Mouse (Mus musculus): Measurements from ENCODE around the gene Stxbp3. TPM values are rescaled to one million over a fixed set of nuclear protein-coding genes. Genes with fewer than 3 reads are reported as not detected.

Gene Stxbp3
- total and polyA plus RNA-seq, 2 experiments from 2014 or later, result 7.6 to 13.4 TPM

DNA sequence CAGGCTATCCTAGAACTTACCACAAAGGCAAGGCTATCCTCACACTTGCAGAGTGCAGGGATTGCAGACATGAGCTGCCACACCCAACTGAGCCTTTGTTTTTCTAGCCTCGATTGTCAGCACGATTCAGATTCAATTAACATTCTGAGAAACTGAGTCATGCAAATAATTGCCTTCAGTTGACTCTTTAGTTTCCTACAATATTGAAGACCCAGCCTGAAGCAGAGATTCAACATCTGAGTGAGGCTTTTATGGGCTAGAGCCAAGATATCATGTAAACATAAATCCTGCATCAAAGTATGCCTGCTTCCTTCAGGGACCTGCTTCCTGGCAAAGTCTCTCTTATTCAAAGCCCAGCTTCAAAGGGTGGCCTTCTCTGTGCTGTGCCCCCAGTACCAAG is 76.6 kb downstream of the Stxbp3 start:
- Histone ChIP-seq H3K9ac (replicated peaks; ENCODE audit: low read length) (no peak overlapping the region), H3K27ac (no peak overlapping the region), H3K27me3 (ENCODE audit: insufficient read depth, low read length) (no peaks in the 10 kb centered on the region), H3K36me3 (ENCODE audit: insufficient read depth, low read length) (no peaks in the 10 kb centered on the region), H3K4me1 (ENCODE audit: insufficient read depth, low read length) (no peaks in the 10 kb centered on the region), H3K4me3 (ENCODE audit: low read length) (no peak overlapping the region), H3K9me3 (ENCODE audit: low read length) (no peaks in the 10 kb centered on the region), H3K4me2 (ENCODE audit: low read depth, low read length) (no peak overlapping the region)
- DNase-seq (ENCODE audit: low spot score), result no peak
- WGBS, result 70% methylated on average over 2 of the region's 2 CpGs
- no peak for ATAC-seq
- no peak for TF ChIP-seq CTCF (IDR thresholded peaks at IDR 0.05; ENCODE audit: low read depth)

DNA sequence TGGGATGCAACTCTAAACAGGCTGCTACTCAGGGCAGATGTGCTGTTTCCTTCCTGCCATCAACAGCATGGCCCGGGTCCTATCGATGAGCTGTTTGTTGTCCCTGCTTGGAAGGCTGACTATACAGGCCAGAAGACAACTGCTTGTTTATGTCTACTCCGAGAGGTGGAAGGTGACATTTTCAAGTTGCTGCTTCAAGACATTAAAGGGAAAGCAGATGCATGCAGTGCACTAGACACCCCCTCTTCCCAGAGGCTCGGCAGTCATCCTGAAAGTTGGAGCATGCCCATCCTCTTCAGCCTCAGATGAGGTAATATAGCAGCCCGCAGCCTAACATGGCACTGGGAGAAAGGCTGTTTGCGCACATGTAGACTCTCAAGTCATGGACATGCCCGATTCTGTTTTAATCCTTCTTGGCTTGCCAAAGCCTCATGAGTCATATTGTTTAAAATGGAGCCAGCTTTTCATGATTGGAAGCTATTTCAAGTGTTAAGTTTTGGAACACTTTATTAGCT is 77.7 kb downstream of the Stxbp3 start:
- H3K4me1 ChIP-seq (ENCODE audit: insufficient read depth, low read length), result no peaks in the 10 kb centered on the region
- H3K27me3 ChIP-seq (ENCODE audit: insufficient read depth, low read length), result no peaks in the 10 kb centered on the region
- DNase-seq (ENCODE audit: low spot score) (no peak), ATAC-seq (no peak)
- no peak overlapping the region for H3K27ac ChIP-seq
- H3K4me2 ChIP-seq (ENCODE audit: low read depth, low read length), result no peak overlapping the region
- TF ChIP-seq CTCF (IDR thresholded peaks at IDR 0.05; ENCODE audit: low read depth), result no peak
- WGBS, result 86% methylated on average over 7 of the region's 7 CpGs
- no peaks in the 10 kb centered on the region for H3K36me3 ChIP-seq (ENCODE audit: insufficient read depth, low read length)
- no peak overlapping the region for H3K9ac ChIP-seq (replicated peaks; ENCODE audit: low read length)
- no peak overlapping the region for H3K4me3 ChIP-seq (ENCODE audit: low read length)
- no peaks in the 10 kb centered on the region for H3K9me3 ChIP-seq (ENCODE audit: low read length)

DNA sequence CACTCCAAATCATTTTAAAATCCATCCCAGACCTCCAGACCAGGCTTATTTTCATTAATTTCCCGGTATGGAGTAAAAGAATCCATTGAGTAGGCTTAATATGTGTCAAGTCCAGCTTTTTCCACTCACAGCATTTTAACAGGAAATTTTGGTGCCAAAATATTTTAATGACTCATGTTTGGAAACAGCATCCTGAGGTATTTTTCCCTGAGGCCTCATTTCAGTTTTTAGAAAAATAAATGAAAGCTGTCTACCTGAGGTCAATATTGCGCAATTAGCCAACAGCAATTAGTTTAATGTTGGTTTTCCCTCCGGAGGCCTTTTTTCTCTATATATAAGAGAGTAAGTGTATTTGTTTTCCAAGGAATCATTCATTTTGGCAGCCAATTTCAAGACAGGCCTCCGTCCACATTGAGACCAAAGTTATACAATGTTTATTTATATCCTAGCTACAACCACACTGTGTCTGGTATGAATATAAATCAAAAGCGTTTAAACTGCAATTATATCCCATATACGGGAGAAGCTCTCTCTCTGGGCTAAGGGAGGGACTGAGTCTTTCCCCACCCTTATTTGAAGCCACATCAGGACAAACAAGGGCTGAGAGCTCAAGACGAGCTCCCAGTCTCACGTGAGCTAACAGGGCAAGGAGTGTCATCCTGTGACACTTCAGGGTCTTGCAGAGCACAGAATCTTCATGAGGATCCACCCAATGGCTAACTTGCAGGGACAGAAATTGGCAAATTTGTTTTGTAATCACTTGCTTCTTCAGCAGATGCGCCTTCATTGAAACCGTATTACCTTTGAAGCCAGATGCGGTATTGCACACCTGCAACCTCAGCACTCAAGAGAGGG is 80.5 kb downstream of the Stxbp3 start:
- Histone ChIP-seq H3K9ac (replicated peaks; ENCODE audit: low read length) (no peak overlapping the region), H3K9me3 (ENCODE audit: low read length) (no peaks in the 10 kb centered on the region), H3K36me3 (ENCODE audit: insufficient read depth, low read length) (no peaks in the 10 kb centered on the region), H3K4me2 (ENCODE audit: low read depth, low read length) (no peak overlapping the region), H3K4me3 (ENCODE audit: low read length) (no peak overlapping the region), H3K4me1 (ENCODE audit: insufficient read depth, low read length) (no peaks in the 10 kb centered on the region), H3K27ac (no peak overlapping the region), H3K27me3 (ENCODE audit: insufficient read depth, low read length) (no peaks in the 10 kb centered on the region)
- WGBS, result 81% methylated on average over 11 of the region's 11 CpGs
- TF ChIP-seq CTCF (IDR thresholded peaks at IDR 0.05; ENCODE audit: low read depth), result no peak
- DNase-seq (ENCODE audit: low spot score) (no peak), ATAC-seq (no peak)

DNA sequence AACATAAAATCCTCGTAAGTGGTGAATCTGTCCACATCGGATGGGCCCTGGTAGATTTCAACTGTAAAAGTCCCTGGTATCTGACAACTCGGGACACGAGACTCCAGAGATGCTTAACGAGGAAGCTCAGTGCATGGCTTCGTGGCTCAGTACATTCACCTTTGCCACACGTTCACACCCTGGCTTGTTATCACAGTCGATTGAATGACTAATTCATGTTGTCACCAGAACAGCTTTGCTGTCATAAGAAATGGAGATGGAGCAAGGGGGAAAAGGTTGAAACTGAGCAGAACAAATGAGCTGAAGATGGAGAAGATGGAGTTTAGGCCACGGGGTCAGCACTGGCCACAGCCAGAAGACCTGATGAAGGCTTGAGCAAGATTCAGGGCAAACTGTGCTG is 82.8 kb downstream of the Stxbp3 start:
- Histone ChIP-seq H3K9ac (replicated peaks; ENCODE audit: low read length) (no peak overlapping the region), H3K4me3 (ENCODE audit: low read length) (no peak overlapping the region), H3K4me2 (ENCODE audit: low read depth, low read length) (no peak overlapping the region), H3K27ac (no peak overlapping the region), H3K9me3 (ENCODE audit: low read length) (no peaks in the 10 kb centered on the region), H3K4me1 (ENCODE audit: insufficient read depth, low read length) (no peaks in the 10 kb centered on the region), H3K27me3 (ENCODE audit: insufficient read depth, low read length) (no peaks in the 10 kb centered on the region), H3K36me3 (ENCODE audit: insufficient read depth, low read length) (no peaks in the 10 kb centered on the region)
- TF ChIP-seq CTCF (IDR thresholded peaks at IDR 0.05; ENCODE audit: low read depth), result no peak
- WGBS, result 79% methylated on average over 9 of the region's 9 CpGs
- DNase-seq (ENCODE audit: low spot score), result no peak
- no peak for ATAC-seq

DNA sequence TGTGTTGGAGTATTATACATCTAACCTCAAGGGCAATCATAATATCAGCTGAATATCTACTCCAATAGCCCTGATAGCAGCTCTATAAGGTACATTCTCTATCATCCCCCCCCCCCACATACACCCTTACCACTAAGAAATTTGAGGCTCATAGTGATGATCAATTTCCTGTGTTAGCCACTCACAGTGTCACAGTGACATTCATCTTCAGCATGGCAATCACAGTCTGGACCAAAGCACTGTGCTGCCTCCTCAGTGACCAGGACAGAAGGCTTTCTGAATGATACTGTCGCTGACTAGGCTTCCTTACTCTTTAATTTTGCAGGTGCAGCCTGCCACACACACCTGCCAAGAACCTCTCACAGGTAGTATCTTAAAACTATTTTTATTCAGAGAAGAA is 84.2 kb downstream of the Stxbp3 start:
- Histone ChIP-seq H3K9me3 (ENCODE audit: low read length) (no peaks in the 10 kb centered on the region), H3K4me3 (ENCODE audit: low read length) (no peak overlapping the region)
- WGBS, result 86% methylated on average over 1 of the region's 1 CpGs

DNA sequence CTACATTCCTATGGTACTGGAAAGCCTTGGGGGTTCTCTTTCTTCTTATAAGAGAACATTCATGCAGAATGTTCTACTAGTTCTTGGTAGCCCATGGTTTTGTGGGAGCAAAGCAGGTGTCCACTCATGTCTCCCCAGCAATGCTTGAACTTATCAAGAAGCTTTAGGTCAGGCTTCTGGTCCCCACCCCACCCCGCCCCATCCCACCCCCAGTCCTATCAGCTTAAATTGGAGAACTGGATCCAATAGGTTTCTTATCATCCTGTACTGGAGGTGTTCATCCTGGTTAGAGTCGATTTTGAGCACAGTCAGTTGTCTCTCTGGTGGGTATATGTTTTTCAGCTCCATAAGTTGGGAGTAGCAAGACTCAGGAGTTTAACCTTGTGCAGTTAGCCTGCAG is 84.8 kb downstream of the Stxbp3 start:
- Histone ChIP-seq H3K4me3 (ENCODE audit: low read length) (no peak overlapping the region), H3K27me3 (ENCODE audit: insufficient read depth, low read length) (no peaks in the 10 kb centered on the region), H3K9ac (replicated peaks; ENCODE audit: low read length) (no peak overlapping the region), H3K27ac (no peak overlapping the region), H3K4me2 (ENCODE audit: low read depth, low read length) (no peak overlapping the region), H3K4me1 (ENCODE audit: insufficient read depth, low read length) (no peaks in the 10 kb centered on the region), H3K36me3 (ENCODE audit: insufficient read depth, low read length) (no peaks in the 10 kb centered on the region), H3K9me3 (ENCODE audit: low read length) (no peaks in the 10 kb centered on the region)
- 88% methylated on average over 2 of the region's 2 CpGs for WGBS
- ATAC-seq (no peak), DNase-seq (ENCODE audit: low spot score) (no peak)
- TF ChIP-seq CTCF (IDR thresholded peaks at IDR 0.05; ENCODE audit: low read depth), result no peak

More for the DNA sequence above, 84.2 kb downstream of the Stxbp3 start:
- Histone ChIP-seq H3K4me1 (ENCODE audit: insufficient read depth, low read length) (no peaks in the 10 kb centered on the region), H3K9ac (replicated peaks; ENCODE audit: low read length) (no peak overlapping the region), H3K36me3 (ENCODE audit: insufficient read depth, low read length) (no peaks in the 10 kb centered on the region), H3K27me3 (ENCODE audit: insufficient read depth, low read length) (no peaks in the 10 kb centered on the region), H3K27ac (no peak overlapping the region), H3K4me2 (ENCODE audit: low read depth, low read length) (no peak overlapping the region)
- TF ChIP-seq CTCF (IDR thresholded peaks at IDR 0.05; ENCODE audit: low read depth), result no peak
- ATAC-seq, result no peak
- no peak for DNase-seq (ENCODE audit: low spot score)

DNA sequence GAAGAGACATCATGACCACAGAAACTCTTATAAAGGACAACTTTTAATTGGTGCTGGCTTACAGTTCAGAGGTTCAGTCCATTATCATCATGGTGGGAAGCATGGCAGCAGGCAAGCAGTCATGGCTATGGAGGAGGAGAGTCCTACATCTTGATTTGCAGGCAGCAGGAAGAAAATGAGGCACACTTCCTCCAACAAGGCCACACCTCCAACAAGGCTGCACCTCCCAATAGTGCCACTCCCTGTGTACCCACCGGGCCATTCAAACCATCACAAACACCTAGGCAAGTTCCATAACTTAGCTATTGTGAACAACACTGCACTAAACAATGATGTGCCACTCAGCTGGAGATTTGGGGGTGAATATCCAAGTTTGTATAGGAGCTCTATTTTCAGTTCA is 85.8 kb downstream of the Stxbp3 start:
- DNase-seq (ENCODE audit: low spot score) (no peak), ATAC-seq (no peak)
- no peaks in the 10 kb centered on the region for H3K27me3 ChIP-seq (ENCODE audit: insufficient read depth, low read length)
- no peaks in the 10 kb centered on the region for H3K9me3 ChIP-seq (ENCODE audit: low read length)
- no peak overlapping the region for H3K27ac ChIP-seq
- no peak overlapping the region for H3K4me3 ChIP-seq (ENCODE audit: low read length)
- no peaks in the 10 kb centered on the region for H3K36me3 ChIP-seq (ENCODE audit: insufficient read depth, low read length)
- H3K4me2 ChIP-seq (ENCODE audit: low read depth, low read length), result no peak overlapping the region
- no peaks in the 10 kb centered on the region for H3K4me1 ChIP-seq (ENCODE audit: insufficient read depth, low read length)
- no peak overlapping the region for H3K9ac ChIP-seq (replicated peaks; ENCODE audit: low read length)
- 90% methylated on average over 1 of the region's 1 CpGs for WGBS
- no peak for TF ChIP-seq CTCF (IDR thresholded peaks at IDR 0.05; ENCODE audit: low read depth)

Measured in hindbrain, postnatal 0 days (tissue).